Mouse (Mus musculus): Measurements from ENCODE around the gene Eif3g. TPM values are rescaled to one million over a fixed set of nuclear protein-coding genes. Genes with fewer than 3 reads are reported as not detected.

Eif3g gene
- polyA plus RNA-seq, 1 experiment from 2014 or later, result 286 TPM

DNA sequence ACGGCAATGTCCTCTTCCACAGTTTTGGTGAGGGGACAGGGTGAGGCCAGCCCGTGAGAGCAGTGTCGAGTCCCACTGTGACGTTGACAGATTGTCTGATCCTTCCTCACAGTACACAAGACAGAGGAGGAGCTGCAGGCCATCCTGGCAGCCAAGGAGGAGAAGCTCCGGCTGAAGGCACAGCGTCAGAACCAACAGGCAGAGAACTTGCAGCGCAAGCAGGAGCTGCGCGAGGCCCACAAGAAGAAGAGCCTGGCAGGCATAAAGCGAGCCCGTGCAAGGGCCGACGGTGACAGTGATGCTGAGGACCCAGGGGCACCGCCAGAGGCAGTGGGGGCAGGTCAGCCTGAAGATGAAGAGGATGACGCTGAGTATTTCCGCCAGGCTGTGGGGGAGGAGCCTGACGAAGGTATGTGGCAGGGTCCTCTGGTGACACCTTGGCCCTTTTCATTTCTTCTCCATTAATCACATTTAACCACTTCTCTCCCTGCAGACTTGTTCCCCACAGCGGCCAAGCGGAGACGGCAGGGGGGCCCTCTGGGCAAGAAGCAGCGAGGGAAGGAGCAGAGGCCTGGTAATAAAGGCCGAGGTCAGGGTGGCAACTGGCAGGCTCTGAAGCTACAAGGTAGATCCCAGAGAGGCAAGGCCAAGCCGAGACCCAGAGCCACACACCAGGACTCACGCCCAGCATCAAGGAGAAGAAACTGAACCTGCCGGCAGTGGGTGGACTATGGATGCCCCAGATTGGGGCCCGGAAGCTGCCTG lies 6.9 kb downstream of the Eif3g start:
- Histone ChIP-seq H3K27ac (ENCODE audit: low read depth, low read length) (no peak overlapping the region), H3K9me3 (replicated peaks; ENCODE audit: control insufficient read depth, low read length) (no peaks in the 10 kb centered on the region), H3K9ac (ENCODE audit: low read depth, low read length) (no peak overlapping the region), H3K36me3 (ENCODE audit: control insufficient read depth, insufficient read depth, low read length) (peaks cover 67% of the 10 kb centered on the region), H3K27me3 (ENCODE audit: control insufficient read depth, insufficient read depth, low read length) (no peaks in the 10 kb centered on the region), H3K4me2 (no peak overlapping the region), H3K4me3 (ENCODE audit: low read depth, low read length) (no peak overlapping the region), H3K4me1 (ENCODE audit: control insufficient read depth, insufficient read depth, low read length) (no peaks in the 10 kb centered on the region)
- no peak for ATAC-seq (replicated peaks; ENCODE audit: insufficient number of reproducible peaks, low FRiP score, low TSS enrichment)
- 75% methylated on average over 26 of the region's 26 CpGs for WGBS (ENCODE audit: insufficient replicate concordance)

DNA sequence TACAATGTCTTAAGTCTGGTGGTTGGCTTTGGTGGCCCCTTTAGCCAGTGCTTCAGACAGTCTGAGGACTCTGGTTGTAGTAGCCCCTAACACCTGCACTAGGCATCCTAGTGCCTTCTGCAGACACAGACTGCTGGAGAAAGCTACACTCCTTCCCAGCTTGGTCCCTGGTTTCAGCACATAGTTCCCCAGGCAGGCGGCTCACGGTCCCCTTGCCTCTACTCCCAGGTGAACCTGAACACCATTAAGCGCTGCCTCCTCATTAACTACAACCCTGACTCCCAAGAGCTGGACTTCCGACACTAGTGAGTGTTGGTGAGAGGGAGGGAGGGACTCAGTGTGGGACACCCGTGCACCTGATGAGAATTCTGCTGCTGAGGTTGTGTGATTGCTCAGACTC lies 8.0 kb downstream of the Eif3g start:
- Histone ChIP-seq H3K4me3 (ENCODE audit: low read depth, low read length) (no peak overlapping the region), H3K27ac (ENCODE audit: low read depth, low read length) (no peak overlapping the region), H3K9me3 (replicated peaks; ENCODE audit: control insufficient read depth, low read length) (no peaks in the 10 kb centered on the region), H3K9ac (ENCODE audit: low read depth, low read length) (no peak overlapping the region), H3K36me3 (ENCODE audit: control insufficient read depth, insufficient read depth, low read length) (peaks cover 58% of the 10 kb centered on the region), H3K4me1 (ENCODE audit: control insufficient read depth, insufficient read depth, low read length) (no peaks in the 10 kb centered on the region), H3K4me2 (no peak overlapping the region), H3K27me3 (ENCODE audit: control insufficient read depth, insufficient read depth, low read length) (no peaks in the 10 kb centered on the region)
- 87% methylated on average over 5 of the region's 5 CpGs for WGBS (ENCODE audit: insufficient replicate concordance)
- ATAC-seq (replicated peaks; ENCODE audit: insufficient number of reproducible peaks, low FRiP score, low TSS enrichment), result no peak

DNA sequence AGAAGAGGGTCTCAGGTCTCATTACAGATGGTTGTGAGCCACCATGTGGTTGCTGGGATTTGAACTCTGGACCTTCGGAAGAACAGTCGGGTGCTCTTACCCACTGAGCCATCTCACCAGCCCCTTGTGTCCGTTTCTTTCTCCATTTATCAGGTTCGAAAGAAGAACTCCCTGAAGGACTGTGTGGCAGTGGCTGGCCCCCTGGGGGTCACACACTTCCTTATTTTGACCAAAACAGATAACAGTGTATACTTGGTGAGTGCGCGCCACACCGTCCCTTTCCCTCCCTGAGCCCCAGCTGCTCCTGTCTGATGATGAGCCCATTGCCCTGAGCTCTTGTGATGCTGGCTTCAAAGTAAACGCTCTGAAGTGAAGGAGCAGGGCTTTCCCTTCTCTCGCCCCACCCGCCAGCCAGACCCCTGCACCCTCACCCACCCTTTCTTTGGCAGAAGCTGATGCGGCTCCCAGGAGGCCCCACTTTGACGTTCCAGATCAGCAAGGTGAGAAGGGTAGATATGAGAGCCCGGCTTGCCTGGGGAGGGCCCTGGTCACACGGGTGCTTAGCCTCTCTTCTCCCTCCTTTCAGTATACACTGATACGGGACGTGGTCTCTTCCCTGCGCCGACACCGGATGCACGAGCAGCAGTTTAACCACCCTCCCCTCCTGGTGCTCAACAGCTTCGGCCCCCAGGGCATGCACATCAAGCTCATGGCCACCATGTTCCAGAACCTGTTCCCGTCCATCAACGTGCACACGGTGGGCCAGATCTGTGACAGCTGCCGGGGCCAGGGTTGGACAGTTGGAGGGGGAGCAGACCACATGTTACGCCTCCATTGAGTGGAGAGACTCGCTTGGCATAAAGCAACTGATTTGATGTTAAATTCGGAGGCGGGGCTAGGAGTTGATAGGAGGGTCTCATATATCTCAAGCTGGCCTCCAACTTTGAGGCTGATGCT lies 9.0 kb downstream of the Eif3g start:
- no peaks in the 10 kb centered on the region for H3K4me1 ChIP-seq (ENCODE audit: control insufficient read depth, insufficient read depth, low read length)
- no peaks in the 10 kb centered on the region for H3K9me3 ChIP-seq (replicated peaks; ENCODE audit: control insufficient read depth, low read length)
- H3K9ac ChIP-seq (ENCODE audit: low read depth, low read length), result no peak overlapping the region; the same call in 1 of the 2 replicates
- H3K4me3 ChIP-seq (ENCODE audit: low read depth, low read length), result peak overlapping the region; percentile 94
- no peak overlapping the region for H3K27ac ChIP-seq (ENCODE audit: low read depth, low read length)
- H3K36me3 ChIP-seq (ENCODE audit: control insufficient read depth, insufficient read depth, low read length), result peaks cover 49% of the 10 kb centered on the region
- no peak for ATAC-seq (replicated peaks; ENCODE audit: insufficient number of reproducible peaks, low FRiP score, low TSS enrichment)
- 76% methylated on average over 29 of the region's 29 CpGs for WGBS (ENCODE audit: insufficient replicate concordance)
- H3K4me2 ChIP-seq, result peak overlapping the region; percentile 91
- no peaks in the 10 kb centered on the region for H3K27me3 ChIP-seq (ENCODE audit: control insufficient read depth, insufficient read depth, low read length)

DNA sequence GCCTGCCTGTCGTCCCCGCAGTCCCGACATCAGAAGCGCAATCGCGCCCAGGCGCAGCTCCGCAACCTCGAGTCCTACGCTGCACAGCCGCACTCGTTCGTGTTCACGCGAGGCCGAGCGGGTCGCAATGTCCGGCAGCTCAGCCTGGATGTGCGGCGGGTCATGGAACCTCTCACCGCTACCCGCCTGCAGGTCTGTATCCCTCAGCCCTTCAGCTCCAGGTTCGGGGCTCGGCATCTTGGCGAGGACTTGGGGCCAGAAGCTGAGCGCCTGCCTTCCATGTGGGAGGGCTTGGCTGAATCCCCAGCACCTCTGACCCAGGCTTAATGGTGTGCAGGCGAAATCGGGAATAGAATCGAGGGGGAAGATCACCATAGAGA lies 10.0 kb downstream of the Eif3g start:
- Histone ChIP-seq H3K27me3 (ENCODE audit: control insufficient read depth, insufficient read depth, low read length) (no peaks in the 10 kb centered on the region), H3K36me3 (ENCODE audit: control insufficient read depth, insufficient read depth, low read length) (peaks cover 38% of the 10 kb centered on the region), H3K27ac (ENCODE audit: low read depth, low read length) (peak overlapping the region; percentile 94), H3K9me3 (replicated peaks; ENCODE audit: control insufficient read depth, low read length) (no peaks in the 10 kb centered on the region), H3K4me3 (ENCODE audit: low read depth, low read length) (peak overlapping the region; percentile 94), H3K9ac (ENCODE audit: low read depth, low read length) (peak overlapping the region; percentile 91), H3K4me2 (peak overlapping the region; percentile 91), H3K4me1 (ENCODE audit: control insufficient read depth, insufficient read depth, low read length) (no peaks in the 10 kb centered on the region)
- WGBS (ENCODE audit: insufficient replicate concordance), result under 1% methylated on average over 30 of the region's 30 CpGs
- peak; percentile 6; the same call in 1 of the 2 replicates for ATAC-seq (replicated peaks; ENCODE audit: insufficient number of reproducible peaks, low FRiP score, low TSS enrichment)

DNA sequence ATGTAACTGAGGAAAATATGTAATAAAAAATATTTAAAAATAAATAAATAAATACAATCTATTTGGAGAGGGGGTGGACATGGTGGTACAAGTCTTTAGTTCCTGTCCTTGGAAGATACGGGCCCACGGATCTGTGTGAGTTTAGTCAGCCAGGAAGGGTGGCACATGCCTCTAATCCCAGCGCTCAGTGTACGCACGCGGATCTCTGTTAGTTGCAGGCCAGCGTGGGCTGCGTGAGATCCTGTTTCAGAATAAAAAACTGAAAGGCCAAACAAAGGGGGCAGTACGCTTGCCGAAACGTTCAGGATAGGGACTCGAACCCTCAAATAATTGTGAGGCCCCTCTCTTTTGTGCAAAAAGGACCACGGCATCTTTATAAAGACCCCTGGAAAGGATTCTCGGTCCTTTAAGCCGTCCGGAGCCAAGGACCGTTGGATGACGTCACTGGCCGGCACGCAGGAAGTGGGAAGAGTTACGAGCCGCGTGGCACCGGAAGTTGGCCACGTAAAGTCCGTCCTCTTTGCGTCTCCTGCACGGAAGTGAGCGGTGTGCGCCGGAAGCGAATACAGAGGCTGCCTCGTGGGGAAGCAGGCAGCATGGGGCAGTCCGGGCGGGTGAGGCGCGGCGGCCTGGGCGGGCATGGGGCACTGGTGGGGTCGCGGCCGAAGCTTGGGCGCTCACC lies 10.6 kb downstream of the Eif3g start, which contains the start of gene Ppan:
Gene Ppan (plus strand): TSS at position 472 of the 682 bp plus-strand sequence.
- no peaks in the 10 kb centered on the region for H3K27me3 ChIP-seq (ENCODE audit: control insufficient read depth, insufficient read depth, low read length)
- no peaks in the 10 kb centered on the region for H3K4me1 ChIP-seq (ENCODE audit: control insufficient read depth, insufficient read depth, low read length)
- peak within 1 kb of the TSS; percentile 94 for H3K27ac ChIP-seq (ENCODE audit: low read depth, low read length)
- peak within 1 kb of the TSS; percentile 91 for H3K9ac ChIP-seq (ENCODE audit: low read depth, low read length)
- ATAC-seq (replicated peaks; ENCODE audit: insufficient number of reproducible peaks, low FRiP score, low TSS enrichment), result peak; percentile 93
- no peaks in the 10 kb centered on the region for H3K9me3 ChIP-seq (replicated peaks; ENCODE audit: control insufficient read depth, low read length)
- peaks cover 34% of the 10 kb centered on the region for H3K36me3 ChIP-seq (ENCODE audit: control insufficient read depth, insufficient read depth, low read length)
- H3K4me3 ChIP-seq (ENCODE audit: low read depth, low read length), result peak within 1 kb of the TSS; percentile 94
- peak within 1 kb of the TSS; percentile 91 for H3K4me2 ChIP-seq
- under 1% methylated on average over 43 of the region's 43 CpGs for WGBS (ENCODE audit: insufficient replicate concordance)

DNA sequence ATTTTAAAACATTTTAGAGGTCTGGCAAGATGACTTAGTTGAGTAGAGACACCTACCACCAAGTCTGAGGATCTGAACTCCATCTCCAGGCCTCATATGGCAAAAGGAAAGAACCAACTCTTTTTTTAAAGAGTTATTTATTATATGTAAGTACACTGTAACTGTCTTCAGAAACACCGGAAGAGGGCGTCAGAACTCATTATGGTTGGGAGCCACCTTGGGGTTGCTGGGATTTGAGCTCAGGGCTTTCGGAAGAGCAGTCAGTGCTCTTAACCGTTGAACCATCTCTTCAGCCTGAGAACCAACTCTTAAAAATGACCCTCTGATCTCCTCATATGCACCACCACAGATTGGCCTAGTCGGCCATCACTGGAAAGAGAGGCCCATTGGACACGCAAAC lies 11.2 kb downstream of the Eif3g start:
- ATAC-seq (replicated peaks; ENCODE audit: insufficient number of reproducible peaks, low FRiP score, low TSS enrichment), result no peak
- H3K27ac ChIP-seq (ENCODE audit: low read depth, low read length), result no peak overlapping the region
- no peaks in the 10 kb centered on the region for H3K4me1 ChIP-seq (ENCODE audit: control insufficient read depth, insufficient read depth, low read length)
- H3K4me2 ChIP-seq, result peak overlapping the region; percentile 91; the same call in 1 of the 2 replicates
- peaks cover 28% of the 10 kb centered on the region for H3K36me3 ChIP-seq (ENCODE audit: control insufficient read depth, insufficient read depth, low read length)
- H3K9me3 ChIP-seq (replicated peaks; ENCODE audit: control insufficient read depth, low read length), result no peaks in the 10 kb centered on the region
- no peaks in the 10 kb centered on the region for H3K27me3 ChIP-seq (ENCODE audit: control insufficient read depth, insufficient read depth, low read length)
- 88% methylated on average over 6 of the region's 6 CpGs for WGBS (ENCODE audit: insufficient replicate concordance)
- no peak overlapping the region for H3K9ac ChIP-seq (ENCODE audit: low read depth, low read length)
- H3K4me3 ChIP-seq (ENCODE audit: low read depth, low read length), result no peak overlapping the region

DNA sequence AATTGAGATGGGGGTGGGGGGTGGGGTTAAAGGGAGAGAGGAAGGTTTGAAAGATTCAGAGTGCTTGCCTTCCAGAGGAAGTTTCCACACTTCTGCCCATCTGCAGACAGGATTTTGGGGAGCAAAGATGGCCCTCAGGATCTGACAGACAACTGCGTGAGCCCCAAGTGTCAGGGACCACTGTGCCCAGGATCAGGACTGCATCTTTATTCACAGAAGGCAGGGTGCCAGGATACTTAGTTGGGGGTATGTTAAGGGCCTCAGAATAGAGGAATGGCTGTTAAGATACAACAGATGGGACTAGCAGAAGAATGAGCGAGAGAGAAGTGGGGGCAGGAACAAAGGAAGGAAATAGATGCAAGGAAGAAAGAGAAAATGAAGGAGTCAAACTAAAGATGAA lies 11.9 kb downstream of the Eif3g start:
- Histone ChIP-seq H3K27ac (ENCODE audit: low read depth, low read length) (no peak overlapping the region), H3K27me3 (ENCODE audit: control insufficient read depth, insufficient read depth, low read length) (no peaks in the 10 kb centered on the region), H3K4me2 (no peak overlapping the region), H3K4me3 (ENCODE audit: low read depth, low read length) (no peak overlapping the region), H3K9me3 (replicated peaks; ENCODE audit: control insufficient read depth, low read length) (no peaks in the 10 kb centered on the region), H3K36me3 (ENCODE audit: control insufficient read depth, insufficient read depth, low read length) (peaks cover 22% of the 10 kb centered on the region), H3K4me1 (ENCODE audit: control insufficient read depth, insufficient read depth, low read length) (no peaks in the 10 kb centered on the region), H3K9ac (ENCODE audit: low read depth, low read length) (no peak overlapping the region)
- 83% methylated on average over 2 of the region's 2 CpGs for WGBS (ENCODE audit: insufficient replicate concordance)
- ATAC-seq (replicated peaks; ENCODE audit: insufficient number of reproducible peaks, low FRiP score, low TSS enrichment), result no peak

DNA sequence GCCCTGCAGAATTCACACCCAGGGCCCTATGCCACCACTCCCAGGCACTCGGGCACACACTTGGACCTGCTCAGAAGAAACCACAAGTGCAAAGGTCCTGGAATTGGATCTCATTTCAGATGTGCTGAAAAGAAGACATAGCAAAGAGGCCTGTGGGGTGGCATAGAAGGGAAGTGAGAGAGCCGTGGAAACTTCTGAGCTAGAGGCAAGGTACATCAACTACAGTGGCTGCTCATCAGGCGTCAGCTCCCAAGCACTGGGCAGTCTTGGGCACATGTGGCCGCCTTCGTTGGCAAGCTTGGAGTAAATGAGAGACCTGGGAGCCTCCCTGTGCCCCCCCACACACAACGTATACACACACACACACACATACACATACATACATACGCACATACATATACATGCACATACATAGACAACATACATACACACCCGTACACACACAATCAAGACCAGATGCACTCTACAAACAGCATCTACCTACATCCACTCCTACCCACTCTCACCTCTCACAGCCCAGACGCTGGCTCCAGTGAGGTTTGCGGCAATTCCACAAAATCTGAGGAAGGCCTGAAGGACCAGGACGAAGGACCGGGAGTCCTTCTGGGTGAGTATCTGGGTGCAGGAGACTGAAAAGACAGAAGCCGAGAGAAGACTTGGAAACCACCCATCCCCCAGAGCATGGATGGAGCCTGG lies 19.2 kb downstream of the Eif3g start, which contains the start of gene Angptl6:
Gene Angptl6 (minus strand): TSS at position 631 of the 696 bp plus-strand sequence.
- peak within 1 kb of the TSS; percentile 83 for H3K27ac ChIP-seq (ENCODE audit: low read depth, low read length)
- WGBS (ENCODE audit: insufficient replicate concordance), result 83% methylated on average over 13 of the region's 13 CpGs
- H3K36me3 ChIP-seq (ENCODE audit: control insufficient read depth, insufficient read depth, low read length), result no peaks in the 10 kb centered on the region
- H3K9ac ChIP-seq (ENCODE audit: low read depth, low read length), result peak within 1 kb of the TSS; percentile 76
- no peak for ATAC-seq (replicated peaks; ENCODE audit: insufficient number of reproducible peaks, low FRiP score, low TSS enrichment)
- peak within 1 kb of the TSS; percentile 73 for H3K4me2 ChIP-seq
- H3K27me3 ChIP-seq (ENCODE audit: control insufficient read depth, insufficient read depth, low read length), result 0 out of 2 replicates have a peak, but pooled peaks cover 2% of the 10 kb centered on the region
- H3K4me3 ChIP-seq (ENCODE audit: low read depth, low read length), result peak within 1 kb of the TSS; percentile 38
- H3K4me1 ChIP-seq (ENCODE audit: control insufficient read depth, insufficient read depth, low read length), result peaks cover 6% of the 10 kb centered on the region
- no peaks in the 10 kb centered on the region for H3K9me3 ChIP-seq (replicated peaks; ENCODE audit: control insufficient read depth, low read length)

Data from heart, embryonic 11.5 days (tissue).